Mouse (Mus musculus) erythroblast, embryonic 14.5 days (primary cell): ENCODE results near the gene Smyd2.

Experiments
- GATA1 ChIP-seq: IDR thresholded peaks from 2 replicates; pipeline ENCODE4 v1.6.1; 2012; ENCODE audit warnings: low read length, inconsistent platforms, mixed read lengths
- TAL1 ChIP-seq: IDR thresholded peaks from 3 replicates; pipeline ENCODE4 v1.6.1; 2012; ENCODE audit warnings: low read length, inconsistent platforms, mixed read lengths

- TF ChIP-seq TAL1: no peak
- TF ChIP-seq GATA1: no peak
Observed at GRCm38 (mm10) chr1:189864301-189864700, 57.9 kb downstream of the Smyd2 start.
